Mouse (Mus musculus) skeletal muscle tissue, adult 2 months (tissue): ENCODE data around the gene Defb36.

Source experiments
- DNase-seq: peaks from one replicate; pipeline ENCODE4 v3.0.0-alpha.2; 2012; ENCODE audit warnings: low read depth, low spot score

Defb36 gene

GRCm38 (mm10) chr2:152622151-152622550 is 18.0 kb downstream of the Defb36 start:
- DNase-seq, result no peak

GRCm38 (mm10) chr2:152622953-152623352 is 18.8 kb downstream of the Defb36 start, which contains the start of gene Defb25:
Gene Defb25 (minus strand): TSS chr2:152623053.
- DNase-seq, result no peak

GRCm38 (mm10) chr2:152624566-152624965 is 20.4 kb downstream of the Defb36 start:
- DNase-seq, result no peak

- DNase-seq, result no peak
Observed at GRCm38 (mm10) chr2:152625256-152625655, 21.1 kb downstream of the Defb36 start.

- DNase-seq, result no peak
Observed at GRCm38 (mm10) chr2:152626774-152627591, 22.9 kb downstream of the Defb36 start, which contains the start of gene Rem1. Gene Rem1 (plus strand): TSS chr2:152626951.

GRCm38 (mm10) chr2:152628066-152628465 is 23.9 kb downstream of the Defb36 start:
- no peak for DNase-seq

GRCm38 (mm10) chr2:152629239-152629638 is 25.1 kb downstream of the Defb36 start:
- no peak for DNase-seq

GRCm38 (mm10) chr2:152629904-152630303 is 25.8 kb downstream of the Defb36 start:
- no peak for DNase-seq

GRCm38 (mm10) chr2:152633334-152633733 is 29.2 kb downstream of the Defb36 start:
- DNase-seq, result no peak

GRCm38 (mm10) chr2:152634311-152634710 is 30.2 kb downstream of the Defb36 start:
- no peak for DNase-seq

GRCm38 (mm10) chr2:152636246-152637005 is 32.3 kb downstream of the Defb36 start:
- peak; percentile 76 for DNase-seq

- no peak for DNase-seq
Observed at GRCm38 (mm10) chr2:152637006-152637322, 32.8 kb downstream of the Defb36 start.

- no peak for DNase-seq
Observed at GRCm38 (mm10) chr2:152637381-152637780, 33.3 kb downstream of the Defb36 start.

- DNase-seq, result no peak
Observed at GRCm38 (mm10) chr2:152638865-152639264, 34.7 kb downstream of the Defb36 start.

- DNase-seq, result peak; percentile 45
Observed at GRCm38 (mm10) chr2:152639406-152640113, 35.4 kb downstream of the Defb36 start.

GRCm38 (mm10) chr2:152652901-152653620 is 48.9 kb downstream of the Defb36 start:
- peak; percentile 67 for DNase-seq

- DNase-seq, result peak; percentile 70
Observed at GRCm38 (mm10) chr2:152653874-152654715, 50.0 kb downstream of the Defb36 start.

- no peak for DNase-seq
Observed at GRCm38 (mm10) chr2:152657398-152657797, 53.3 kb downstream of the Defb36 start.

- no peak for DNase-seq
Observed at GRCm38 (mm10) chr2:152661163-152661562, 57.0 kb downstream of the Defb36 start.
